Mouse (Mus musculus) hindbrain, postnatal 0 days (tissue): Measurements from ENCODE around the gene Drosha. TPM values are rescaled to one million over a fixed set of nuclear protein-coding genes. Genes with fewer than 3 reads are reported as not detected.

Source experiments
- ATAC-seq: fragments of 200-750 bp; cut with Nextera tagmentation; 2 replicates; pipeline ENCODE4 v1.8.0; 2017; ENCODE audit warnings: mild to moderate bottlenecking, moderate TSS enrichment, moderate library complexity
- DNase-seq: peaks from one replicate; pipeline ENCODE4 v3.0.0-alpha.2; 2015; ENCODE audit warnings: low spot score
- H3K27ac ChIP-seq: fragments of 300-500 bp; sonication (generic); 2 replicates; pipeline ENCODE4 v1.5.1; 2014; ENCODE audit warnings: mild to moderate bottlenecking
- H3K27me3 ChIP-seq: fragments of 300-500 bp; sonication (generic); 2 replicates; pipeline ENCODE4 v1.6.1; 2014; ENCODE audit warnings: low read length, mixed read lengths; ENCODE audit not compliant: insufficient read depth
- H3K36me3 ChIP-seq: fragments of 300-500 bp; sonication (generic); 2 replicates; pipeline ENCODE4 v1.6.1; 2014; ENCODE audit warnings: low read length, mixed read lengths; ENCODE audit not compliant: insufficient read depth
- H3K4me1 ChIP-seq: fragments of 300-500 bp; sonication (generic); 2 replicates; pipeline ENCODE4 v1.6.1; 2014; ENCODE audit warnings: antibody characterized with exemption, low read length, mixed read lengths; ENCODE audit not compliant: insufficient read depth
- H3K4me2 ChIP-seq: fragments of 300-500 bp; sonication (generic); 2 replicates; pipeline ENCODE4 v1.6.1; 2014; ENCODE audit warnings: low read depth, mild to moderate bottlenecking, low read length, moderate library complexity, mixed read lengths
- H3K4me3 ChIP-seq: fragments of 300-500 bp; sonication (generic); 2 replicates; pipeline ENCODE4 v1.5.1; 2014; ENCODE audit warnings: low read length
- H3K9ac ChIP-seq: fragments of 300-500 bp; sonication (generic); replicated peaks from 2 replicates; pipeline ENCODE4 v1.6.1; 2014; ENCODE audit warnings: mild to moderate bottlenecking, low read length, moderate library complexity, mixed read lengths
- H3K9me3 ChIP-seq: fragments of 300-500 bp; sonication (generic); 2 replicates; pipeline ENCODE4 v1.6.1; 2016; ENCODE audit warnings: low read length, mixed read lengths
- CTCF ChIP-seq: IDR thresholded peaks from 2 replicates; pipeline ENCODE4 v1.5.1; 2016; ENCODE audit warnings: antibody characterized with exemption, control low read depth, low read depth
- WGBS: fragments of 180-500 bp; shearing (Covaris S2); extraction: QIAGEN DNeasy Blood & Tissue Kit; methylation state at CpG from one replicate; pipeline ENCODE4 v1.1.7; 2014; 5-methylcytosine and 5-hydroxymethylcytosine counted together
- polyA plus RNA-seq: library from polyadenylated mRNA; unstranded; fragments of >200 nt; fragmentation: Nextera tagmentation; extraction: Ambion mirVana; gene quantifications from 2 replicates; pipeline ENCODE4 v1.2.1, GENCODE M21; 2015
- total RNA-seq: library from RNA; depleted of rRNA; stranded (reverse); fragments of >200 nt; gene quantifications from 2 replicates; pipeline ENCODE4 v1.2.3, GENCODE M21; 2014

Drosha gene
- total and polyA plus RNA-seq, 2 experiments from 2014 or later, result 33.7 to 38.2 TPM

GRCm38 (mm10) chr15:12863669-12864068 is 39.1 kb downstream of the Drosha start:
- TF ChIP-seq CTCF, result peak; percentile 33; the same call in 1 of the 2 replicates

GRCm38 (mm10) chr15:12865595-12866314 is 41.1 kb downstream of the Drosha start:
- no peak overlapping the region for H3K4me3 ChIP-seq
- WGBS, result 85% methylated on average over 7 of the region's 7 CpGs
- H3K27ac ChIP-seq, result no peak overlapping the region
- H3K9ac ChIP-seq, result no peak overlapping the region
- no peaks in the 10 kb centered on the region for H3K4me1 ChIP-seq
- H3K36me3 ChIP-seq, result peaks cover 27% of the 10 kb centered on the region
- DNase-seq, result no peak
- H3K27me3 ChIP-seq, result no peaks in the 10 kb centered on the region
- H3K4me2 ChIP-seq, result no peak overlapping the region
- no peak for TF ChIP-seq CTCF
- no peak for ATAC-seq
- no peaks in the 10 kb centered on the region for H3K9me3 ChIP-seq

More at GRCm38 (mm10) chr15:12863669-12864068, 39.1 kb downstream of the Drosha start:
- Histone ChIP-seq H3K9me3 (no peaks in the 10 kb centered on the region), H3K36me3 (peaks cover 31% of the 10 kb centered on the region), H3K9ac (no peak overlapping the region), H3K27ac (no peak overlapping the region), H3K4me2 (no peak overlapping the region), H3K4me3 (no peak overlapping the region), H3K27me3 (no peaks in the 10 kb centered on the region), H3K4me1 (no peaks in the 10 kb centered on the region)
- 49% methylated on average over 1 of the region's 1 CpGs for WGBS
- ATAC-seq (no peak), DNase-seq (peak; percentile 34)

DNA sequence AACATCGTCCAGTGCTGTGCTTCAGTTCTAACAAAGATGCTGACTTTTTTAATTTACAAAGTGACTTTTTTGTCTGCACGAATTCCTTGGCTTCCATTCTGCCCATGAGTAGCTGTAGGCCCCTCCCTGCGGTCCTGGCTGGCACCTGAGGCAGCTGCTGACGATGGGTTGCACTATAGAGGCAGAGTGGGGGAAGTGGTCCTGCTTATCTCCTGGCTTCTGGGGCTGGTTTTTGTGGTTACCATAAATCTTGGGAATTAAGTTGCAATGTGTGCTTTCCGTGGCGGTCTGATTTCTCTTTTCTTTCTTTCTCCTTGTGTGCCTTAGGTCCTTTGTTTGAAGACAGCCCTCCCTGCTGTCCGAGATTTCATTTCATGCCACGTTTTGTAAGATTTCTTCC is 42.7 kb downstream of the Drosha start:
- Histone ChIP-seq H3K9ac (no peak overlapping the region), H3K4me2 (no peak overlapping the region), H3K36me3 (peaks cover 20% of the 10 kb centered on the region), H3K27ac (no peak overlapping the region), H3K4me1 (no peaks in the 10 kb centered on the region), H3K27me3 (no peaks in the 10 kb centered on the region), H3K4me3 (no peak overlapping the region), H3K9me3 (no peaks in the 10 kb centered on the region)
- ATAC-seq (no peak), DNase-seq (no peak)
- WGBS, result 74% methylated on average over 8 of the region's 8 CpGs
- no peak for TF ChIP-seq CTCF

DNA sequence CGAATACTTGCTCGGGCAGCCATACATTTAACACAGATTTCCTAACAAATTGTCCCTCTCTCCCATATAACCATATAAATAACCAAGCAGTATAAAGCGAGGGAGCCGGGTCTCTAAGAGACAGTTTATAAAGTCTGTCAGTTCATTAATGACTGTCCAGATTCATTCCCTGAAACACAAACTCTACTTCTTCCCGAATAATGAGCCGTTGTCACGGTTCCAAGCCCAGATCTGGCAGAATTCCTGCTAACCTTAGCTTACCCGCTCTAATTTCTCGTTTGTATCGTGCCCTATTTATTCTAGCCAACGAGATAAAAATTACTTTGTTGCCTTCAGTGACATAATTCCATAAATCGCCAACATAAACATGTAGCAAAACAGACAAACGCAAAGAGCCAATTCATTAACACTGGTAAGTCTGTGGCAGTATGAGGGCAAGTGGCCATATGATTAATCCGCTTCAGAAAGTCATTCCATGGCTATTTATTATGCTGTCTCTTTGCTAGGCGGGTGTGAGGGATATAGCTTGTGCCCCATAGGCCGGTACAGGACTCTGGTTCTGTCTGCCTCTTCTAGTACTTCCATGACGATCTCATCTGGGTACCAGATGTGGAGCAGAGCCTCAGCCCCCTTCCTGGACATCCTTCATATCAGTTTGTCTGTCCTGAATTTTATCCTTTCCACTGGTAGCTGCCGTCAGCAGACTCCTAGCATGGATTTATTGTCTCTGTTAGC is 51.0 kb downstream of the Drosha start:
- WGBS, result 44% methylated on average over 18 of the region's 18 CpGs
- H3K27ac ChIP-seq, result no peak overlapping the region
- H3K36me3 ChIP-seq, result peaks cover 33% of the 10 kb centered on the region
- 0 out of 2 replicates have a peak, but pooled peaks have one; percentile 49 for ATAC-seq
- no peak for TF ChIP-seq CTCF
- peak; percentile 53 for DNase-seq
- H3K9ac ChIP-seq, result no peak overlapping the region
- H3K4me1 ChIP-seq, result no peaks in the 10 kb centered on the region
- no peak overlapping the region for H3K4me2 ChIP-seq
- no peak overlapping the region for H3K4me3 ChIP-seq
- no peaks in the 10 kb centered on the region for H3K27me3 ChIP-seq
- H3K9me3 ChIP-seq, result no peaks in the 10 kb centered on the region

- H3K9me3 ChIP-seq, result no peaks in the 10 kb centered on the region
- H3K4me1 ChIP-seq, result no peaks in the 10 kb centered on the region
- TF ChIP-seq CTCF, result no peak
- H3K27me3 ChIP-seq, result no peaks in the 10 kb centered on the region
- H3K4me2 ChIP-seq, result no peak overlapping the region
- no peak overlapping the region for H3K4me3 ChIP-seq
- no peak overlapping the region for H3K9ac ChIP-seq
- H3K36me3 ChIP-seq, result peaks cover 27% of the 10 kb centered on the region
- no peak overlapping the region for H3K27ac ChIP-seq
- ATAC-seq (no peak), DNase-seq (no peak)
- 94% methylated on average over 2 of the region's 2 CpGs for WGBS
Observed at GRCm38 (mm10) chr15:12876266-12876665, 51.7 kb downstream of the Drosha start.

GRCm38 (mm10) chr15:12876881-12877280 is 52.3 kb downstream of the Drosha start:
- 96% methylated on average over 4 of the region's 4 CpGs for WGBS
- H3K4me1 ChIP-seq, result no peaks in the 10 kb centered on the region
- H3K4me2 ChIP-seq, result no peak overlapping the region
- no peaks in the 10 kb centered on the region for H3K27me3 ChIP-seq
- DNase-seq, result no peak
- H3K9me3 ChIP-seq, result no peaks in the 10 kb centered on the region
- no peak overlapping the region for H3K9ac ChIP-seq
- H3K27ac ChIP-seq, result no peak overlapping the region
- no peak for TF ChIP-seq CTCF
- no peak overlapping the region for H3K4me3 ChIP-seq
- peaks cover 32% of the 10 kb centered on the region for H3K36me3 ChIP-seq
- 0 out of 2 replicates have a peak, but pooled peaks have one; percentile 12 for ATAC-seq

DNA sequence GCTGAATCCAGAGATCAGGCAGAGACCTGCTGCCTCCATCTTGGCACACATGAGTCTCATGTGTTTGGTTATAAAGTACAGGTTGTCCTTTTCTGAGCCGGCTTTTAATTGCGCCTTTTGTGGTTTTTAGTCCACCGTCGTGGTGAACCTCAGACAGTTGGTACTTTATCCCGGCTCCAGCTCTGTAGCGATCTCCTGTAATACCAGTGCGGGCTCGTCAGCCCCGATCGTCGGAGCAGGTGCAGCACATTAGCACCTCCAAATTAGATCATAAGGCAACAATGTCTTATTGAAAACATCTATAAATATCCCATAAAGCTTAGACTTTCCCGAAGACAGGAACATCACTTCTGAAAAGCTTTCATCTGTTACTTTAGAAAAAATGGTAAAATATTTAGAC is 53.3 kb downstream of the Drosha start:
- Histone ChIP-seq H3K9me3 (no peaks in the 10 kb centered on the region), H3K27ac (no peak overlapping the region), H3K4me1 (no peaks in the 10 kb centered on the region), H3K9ac (no peak overlapping the region), H3K4me2 (no peak overlapping the region), H3K27me3 (no peaks in the 10 kb centered on the region), H3K36me3 (peaks cover 42% of the 10 kb centered on the region), H3K4me3 (no peak overlapping the region)
- no peak for ATAC-seq
- DNase-seq, result no peak
- WGBS, result 90% methylated on average over 12 of the region's 12 CpGs
- no peak for TF ChIP-seq CTCF
